Mouse (Mus musculus) ES-E14 (cell line): Measurements from ENCODE around the gene Tulp3. TPM values are rescaled to one million over a fixed set of nuclear protein-coding genes. Genes with fewer than 3 reads are reported as not detected.

Experiments used
- DNase-seq: peaks from one replicate; pipeline ENCODE4 v3.0.0-alpha.2; 2013; ENCODE audit warnings: low read depth, low spot score
- H3K27ac ChIP-seq: 2 replicates; pipeline ENCODE4 v1.5.1; 2012; ENCODE audit warnings: low read depth, mild to moderate bottlenecking, low read length, moderate library complexity, mixed read lengths; ENCODE audit not compliant: poor library complexity, insufficient read depth, severe bottlenecking
- H3K36me3 ChIP-seq: 2 replicates; pipeline ENCODE4 v1.6.1; 2012; ENCODE audit warnings: mild to moderate bottlenecking, low read length, moderate library complexity, mixed read lengths; ENCODE audit not compliant: control insufficient read depth, poor library complexity, insufficient read depth, severe bottlenecking
- H3K4me1 ChIP-seq, 2 experiments: fragments of 150-350 bp in 1 of 2; sonication (generic) in 1 of 2; 2 replicates each; pipeline ENCODE4 v1.6.1; 2012; ENCODE audit warnings: low read length in 2 of 2, mild to moderate bottlenecking in 1 of 2, mixed read lengths in 1 of 2; ENCODE audit not compliant: control insufficient read depth in 2 of 2, insufficient read depth in 2 of 2, poor library complexity in 1 of 2
- H3K4me3 ChIP-seq, 2 experiments: fragments of 150-350 bp in 1 of 2; sonication (generic) in 1 of 2; 2 replicates each; pipeline ENCODE4 v1.5.1; 2012; ENCODE audit warnings: low read length in 2 of 2, low read depth in 1 of 2, mild to moderate bottlenecking in 1 of 2, mixed read lengths in 1 of 2; ENCODE audit not compliant: insufficient read depth in 1 of 2, poor library complexity in 1 of 2, severe bottlenecking in 1 of 2
- H3K9ac ChIP-seq: 2 replicates; pipeline ENCODE4 v1.6.1; 2012; ENCODE audit warnings: low read depth, mild to moderate bottlenecking, low read length, mixed read lengths; ENCODE audit not compliant: poor library complexity, insufficient read depth, severe bottlenecking
- H3K9me3 ChIP-seq: fragments of 150-350 bp; sonication (generic); 2 replicates; pipeline ENCODE4 v1.6.1; 2012; ENCODE audit warnings: low read depth, mild to moderate bottlenecking, low read length; ENCODE audit not compliant: control insufficient read depth, insufficient read depth
- CHD2 ChIP-seq: IDR thresholded peaks from 2 replicates; pipeline ENCODE4 v1.6.1; 2014; ENCODE audit warnings: mild to moderate bottlenecking, low read depth, low read length, inconsistent platforms
- HCFC1 ChIP-seq: IDR thresholded peaks from 2 replicates; pipeline ENCODE4 v1.6.1; 2012; ENCODE audit warnings: low read length, inconsistent platforms, borderline replicate concordance; ENCODE audit not compliant: insufficient read depth
- MAFK ChIP-seq: IDR thresholded peaks from 2 replicates; pipeline ENCODE4 v1.6.1; 2014; ENCODE audit warnings: mild to moderate bottlenecking, low read depth, low read length, inconsistent platforms; ENCODE audit not compliant: insufficient read depth
- ZC3H11A ChIP-seq: IDR thresholded peaks from 2 replicates; pipeline ENCODE4 v1.6.1; 2012; ENCODE audit warnings: low read depth, mild to moderate bottlenecking, inconsistent platforms, low read length, borderline replicate concordance
- ZNF384 ChIP-seq: IDR thresholded peaks from 2 replicates; pipeline ENCODE4 v1.6.1; 2012; ENCODE audit warnings: low read depth, low read length, inconsistent platforms
- in situ Hi-C, 2 experiments: fragments of 600-800 bp; cut with MboI; formaldehyde crosslinking; loops; one replicate each; pipeline ENCODE4 v1.15.1; 2025; ENCODE audit warnings: low sequenced_read_pairs in 2 of 2, inconsistent platforms in 1 of 2; ENCODE audit not compliant: unreplicated experiment in 2 of 2
- total RNA-seq: library from RNA; depleted of rRNA; stranded (reverse); fragments of 300-350 nt; gene quantifications from 2 replicates; pipeline ENCODE4 v1.2.3, GENCODE M21; 2012

Gene Tulp3
- total RNA-seq, 1 experiment = 11.7 TPM

DNA sequence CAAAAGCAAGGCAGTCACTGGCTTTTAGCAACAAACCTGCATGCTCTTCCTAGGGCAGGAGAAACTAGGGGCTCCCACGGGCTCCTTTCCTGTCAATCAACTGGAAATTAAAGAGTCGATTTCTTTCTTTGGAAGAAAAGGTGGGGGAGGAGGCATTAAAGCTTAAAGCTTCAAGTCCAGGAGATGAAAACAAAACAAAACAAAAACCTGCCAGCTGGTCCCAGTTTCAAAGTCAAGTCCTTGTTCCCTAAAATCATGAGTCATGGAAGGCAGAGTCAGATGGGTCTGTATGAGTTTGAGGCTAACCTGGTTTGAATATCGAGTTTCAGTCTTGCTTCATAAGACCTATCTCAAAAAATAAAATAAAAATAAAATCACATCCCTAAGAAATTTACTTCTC, 1.5 kb downstream of the Tulp3 start:
- DNase-seq = no peak
- peaks cover 25% of the 10 kb centered on the region for H3K36me3 ChIP-seq
- H3K27ac ChIP-seq = no peak overlapping the region
- in situ Hi-C loops = no loop called here
- TF ChIP-seq MAFK = no peak
- no peak for TF ChIP-seq HCFC1
- H3K9me3 ChIP-seq = no peaks in the 10 kb centered on the region
- no peak overlapping the region for H3K9ac ChIP-seq
- H3K4me3 ChIP-seq = no peak overlapping the region
- H3K4me1 ChIP-seq = peaks cover 0 to 9% of the 10 kb centered on the region in 2 experiments; a peak in 1 of 4 replicates

GRCm38 (mm10) chr6:128349711-128350110, 5.9 kb downstream of the Tulp3 start:
- TF ChIP-seq MAFK (no peak), HCFC1 (no peak), ZNF384 (no peak)
- no peak overlapping the region for H3K27ac ChIP-seq
- in situ Hi-C loops = no loop called here
- H3K4me1 ChIP-seq = peaks cover 0 to 3% of the 10 kb centered on the region in 2 experiments; a peak in 1 of 4 replicates
- H3K9ac ChIP-seq = no peak overlapping the region
- no peak overlapping the region for H3K4me3 ChIP-seq
- no peaks in the 10 kb centered on the region for H3K9me3 ChIP-seq
- no peak for DNase-seq
- H3K36me3 ChIP-seq = peaks cover 9% of the 10 kb centered on the region; the same call in 1 of the 2 replicates

GRCm38 (mm10) chr6:128346782-128347181, 8.9 kb downstream of the Tulp3 start:
- TF ChIP-seq CHD2 (no peak), ZC3H11A (no peak), HCFC1 (no peak), ZNF384 (no peak), MAFK (no peak)
- Histone ChIP-seq H3K9me3 (no peaks in the 10 kb centered on the region), H3K9ac (no peak overlapping the region), H3K27ac (no peak overlapping the region), H3K4me3 (no peak overlapping the region), H3K4me1 (0 out of 4 replicates have a peak, but pooled peaks cover 2 to 3% of the 10 kb centered on the region in 2 experiments), H3K36me3 (peaks cover 9% of the 10 kb centered on the region; the same call in 1 of the 2 replicates)
- no peak for DNase-seq
- in situ Hi-C loops = no loop called here

DNA sequence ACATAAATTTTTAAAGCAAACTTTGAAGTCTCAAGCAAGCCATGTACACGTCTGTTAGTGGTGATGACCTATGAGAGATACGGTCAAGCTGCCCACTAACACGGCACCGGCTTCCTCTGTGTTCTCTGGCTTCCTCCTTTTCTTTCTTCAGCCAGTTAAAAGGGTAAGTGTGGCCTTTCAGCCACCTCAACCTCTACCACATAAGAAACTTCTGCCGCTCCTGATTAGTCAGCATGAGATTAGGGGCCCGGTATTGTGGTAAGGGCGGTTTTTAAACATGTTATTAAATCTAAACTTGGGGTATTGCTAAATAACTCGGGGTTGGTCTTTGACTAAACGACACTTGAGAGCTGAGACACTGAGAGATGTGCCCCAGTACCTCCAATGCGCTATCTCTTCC, 10.0 kb downstream of the Tulp3 start:
- DNase-seq = no peak
- H3K4me3 ChIP-seq = no peak overlapping the region
- H3K4me1 ChIP-seq = 0 out of 4 replicates have a peak, but pooled peaks cover 2 to 3% of the 10 kb centered on the region in 2 experiments
- in situ Hi-C loops = no loop called here
- H3K27ac ChIP-seq = no peak overlapping the region
- no peaks in the 10 kb centered on the region for H3K9me3 ChIP-seq
- TF ChIP-seq MAFK (no peak), CHD2 (no peak), ZC3H11A (no peak), HCFC1 (no peak), ZNF384 (no peak)
- peaks cover 2% of the 10 kb centered on the region; the same call in 1 of the 2 replicates for H3K36me3 ChIP-seq
- no peak overlapping the region for H3K9ac ChIP-seq
